Mouse (Mus musculus): ENCODE measurements around the gene Tnrc6c. TPM values are rescaled to one million over a fixed set of nuclear protein-coding genes. Genes with fewer than 3 reads are reported as not detected.
A peak's percentile ranks its signal among the peaks of the same experiment; 100 is the strongest.

The Tnrc6c gene
- polyA plus RNA-seq, 1 experiment from 2014 or later = 6.0 TPM

DNA sequence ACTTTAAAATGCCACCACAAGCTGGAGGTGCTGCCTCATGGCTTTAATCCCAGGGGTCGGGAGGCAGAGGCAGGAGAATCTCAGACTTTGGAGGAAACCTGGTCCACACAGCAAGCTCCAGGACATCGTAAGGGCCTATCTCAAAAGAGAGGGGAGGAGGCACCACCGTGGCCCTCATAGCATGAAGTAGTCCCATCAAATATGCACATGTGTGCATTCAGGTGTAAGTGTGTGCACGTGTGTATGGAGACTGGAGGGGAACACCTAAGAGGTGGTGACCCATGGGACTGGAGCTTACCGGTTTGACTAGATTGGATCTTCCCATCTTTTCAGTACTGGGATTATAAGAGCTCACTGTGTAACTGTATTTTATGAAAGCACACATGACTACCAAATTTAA is 74.2 kb downstream of the Tnrc6c start:
- Histone ChIP-seq H3K36me3 (ENCODE audit: control insufficient read depth, insufficient read depth, low read length) (no peaks in the 10 kb centered on the region), H3K27me3 (ENCODE audit: control insufficient read depth, insufficient read depth, low read length) (no peaks in the 10 kb centered on the region), H3K4me2 (replicated peaks; ENCODE audit: low read depth) (no peak overlapping the region), H3K4me1 (replicated peaks; ENCODE audit: control insufficient read depth, insufficient read depth) (0 out of 2 replicates have a peak, but pooled peaks cover 3% of the 10 kb centered on the region), H3K27ac (replicated peaks) (no peak overlapping the region), H3K9ac (ENCODE audit: low read length) (no peak overlapping the region), H3K4me3 (ENCODE audit: low read depth, low read length) (no peak overlapping the region), H3K9me3 (ENCODE audit: control insufficient read depth, low read length) (no peaks in the 10 kb centered on the region)
- WGBS = 86% methylated on average over 5 of the region's 5 CpGs
- ATAC-seq (ENCODE audit: low FRiP score, low TSS enrichment) (no peak), DNase-seq (ENCODE audit: low spot score) (no peak)
- TF ChIP-seq CTCF (IDR thresholded peaks at IDR 0.05; ENCODE audit: low read depth) (no peak), EP300 (optimal IDR thresholded peaks at IDR 0.05) (no peak)

DNA sequence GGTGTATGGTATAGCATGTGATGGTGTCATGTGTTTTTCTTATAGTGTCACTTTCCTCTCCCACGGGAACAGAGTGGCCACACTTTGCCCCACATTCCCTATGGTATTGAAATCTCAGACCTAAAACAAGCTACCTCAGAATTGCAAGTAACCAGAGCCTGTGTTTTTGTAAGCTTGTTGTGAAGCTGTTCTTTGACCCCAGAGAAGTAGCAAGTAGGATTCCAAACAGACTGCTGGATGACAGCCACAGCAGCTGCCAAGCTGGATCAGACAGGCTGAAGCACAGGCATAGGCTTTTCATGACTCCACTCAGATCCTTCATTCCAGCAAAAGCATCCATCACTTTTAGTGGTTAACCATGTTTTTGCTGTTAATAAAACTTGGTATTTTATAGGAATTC is 74.8 kb downstream of the Tnrc6c start:
- TF ChIP-seq EP300 (optimal IDR thresholded peaks at IDR 0.05) = no peak
- TF ChIP-seq CTCF (IDR thresholded peaks at IDR 0.05; ENCODE audit: low read depth) = no peak
- 30% methylated on average over 1 of the region's 1 CpGs for WGBS
- no peak overlapping the region for H3K4me2 ChIP-seq (replicated peaks; ENCODE audit: low read depth)
- DNase-seq (ENCODE audit: low spot score) (no peak), ATAC-seq (ENCODE audit: low FRiP score, low TSS enrichment) (no peak; the same call in 1 of the 2 replicates)
- H3K4me3 ChIP-seq (ENCODE audit: low read depth, low read length) = no peak overlapping the region
- no peaks in the 10 kb centered on the region for H3K9me3 ChIP-seq (ENCODE audit: control insufficient read depth, low read length)
- H3K4me1 ChIP-seq (replicated peaks; ENCODE audit: control insufficient read depth, insufficient read depth) = 0 out of 2 replicates have a peak, but pooled peaks cover 3% of the 10 kb centered on the region
- no peaks in the 10 kb centered on the region for H3K27me3 ChIP-seq (ENCODE audit: control insufficient read depth, insufficient read depth, low read length)
- no peak overlapping the region for H3K9ac ChIP-seq (ENCODE audit: low read length)
- no peaks in the 10 kb centered on the region for H3K36me3 ChIP-seq (ENCODE audit: control insufficient read depth, insufficient read depth, low read length)
- H3K27ac ChIP-seq (replicated peaks) = peak overlapping the region; percentile 13; the same call in 1 of the 2 replicates

DNA sequence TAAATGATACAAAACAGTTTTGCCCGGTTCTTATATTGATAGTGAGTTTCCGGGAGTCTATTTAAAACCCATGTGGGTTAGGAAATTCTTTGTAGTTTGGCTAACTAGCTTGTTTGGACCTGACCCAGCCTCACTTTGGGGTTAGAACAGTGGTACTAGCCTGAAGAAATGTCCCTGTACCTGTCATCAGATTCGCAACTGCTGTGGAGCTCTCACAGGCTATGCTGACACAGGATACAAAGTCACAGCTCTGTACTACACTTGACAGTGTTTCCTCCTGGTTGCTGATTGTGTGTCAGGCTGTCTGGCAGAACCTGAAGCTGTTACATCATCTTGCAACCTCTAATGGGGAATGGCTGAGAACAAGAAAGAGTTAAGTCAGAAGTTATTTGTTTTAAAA is 75.3 kb downstream of the Tnrc6c start:
- TF ChIP-seq CTCF (IDR thresholded peaks at IDR 0.05; ENCODE audit: low read depth) = no peak
- TF ChIP-seq EP300 (optimal IDR thresholded peaks at IDR 0.05) = no peak
- Histone ChIP-seq H3K27me3 (ENCODE audit: control insufficient read depth, insufficient read depth, low read length) (no peaks in the 10 kb centered on the region), H3K4me1 (replicated peaks; ENCODE audit: control insufficient read depth, insufficient read depth) (0 out of 2 replicates have a peak, but pooled peaks cover 3% of the 10 kb centered on the region), H3K4me2 (replicated peaks; ENCODE audit: low read depth) (no peak overlapping the region), H3K4me3 (ENCODE audit: low read depth, low read length) (no peak overlapping the region), H3K36me3 (ENCODE audit: control insufficient read depth, insufficient read depth, low read length) (no peaks in the 10 kb centered on the region), H3K9ac (ENCODE audit: low read length) (no peak overlapping the region), H3K27ac (replicated peaks) (no peak overlapping the region), H3K9me3 (ENCODE audit: control insufficient read depth, low read length) (no peaks in the 10 kb centered on the region)
- DNase-seq (ENCODE audit: low spot score) (no peak), ATAC-seq (ENCODE audit: low FRiP score, low TSS enrichment) (no peak)
- 74% methylated on average over 3 of the region's 3 CpGs for WGBS

DNA sequence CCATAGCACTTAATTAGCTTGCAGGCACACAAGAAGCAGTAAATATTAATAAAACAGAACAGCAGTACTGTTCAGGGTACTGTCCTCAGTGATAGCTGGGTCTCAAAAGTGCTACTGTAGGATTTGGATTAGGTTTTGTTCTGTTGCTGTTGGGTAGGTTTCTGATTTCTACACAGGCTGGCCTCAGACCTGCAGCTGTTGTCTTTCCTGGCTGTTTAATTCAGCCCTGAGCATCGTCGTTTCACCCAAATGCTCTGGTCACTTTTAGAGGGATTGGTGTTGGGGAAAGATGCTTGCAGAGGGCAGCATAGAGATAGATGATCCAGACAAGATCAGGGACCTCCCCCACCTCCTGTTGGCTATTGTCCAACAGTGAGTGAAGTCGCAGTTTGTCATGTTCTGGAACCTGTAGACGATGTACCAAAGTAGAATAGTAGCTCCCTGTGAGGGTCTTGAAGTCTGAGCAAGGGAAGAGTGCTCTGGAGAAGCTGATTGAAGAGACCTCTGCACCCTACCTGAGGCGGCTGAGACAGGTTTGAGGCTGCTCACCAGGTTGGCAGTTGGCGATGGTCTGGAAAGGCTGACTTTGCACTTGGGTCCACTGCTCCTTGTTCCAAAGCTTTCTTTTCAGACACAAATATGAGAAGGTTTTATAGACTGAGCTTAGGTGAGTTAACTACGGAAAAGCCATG is 75.9 kb downstream of the Tnrc6c start:
- peaks cover 3% of the 10 kb centered on the region; the same call in 1 of the 2 replicates for H3K36me3 ChIP-seq (ENCODE audit: control insufficient read depth, insufficient read depth, low read length)
- H3K4me2 ChIP-seq (replicated peaks; ENCODE audit: low read depth) = no peak overlapping the region
- no peaks in the 10 kb centered on the region for H3K9me3 ChIP-seq (ENCODE audit: control insufficient read depth, low read length)
- H3K9ac ChIP-seq (ENCODE audit: low read length) = no peak overlapping the region
- no peak overlapping the region for H3K27ac ChIP-seq (replicated peaks)
- WGBS = 75% methylated on average over 7 of the region's 7 CpGs
- no peak for ATAC-seq (ENCODE audit: low FRiP score, low TSS enrichment)
- no peak overlapping the region for H3K4me3 ChIP-seq (ENCODE audit: low read depth, low read length)
- H3K27me3 ChIP-seq (ENCODE audit: control insufficient read depth, insufficient read depth, low read length) = no peaks in the 10 kb centered on the region
- no peak for DNase-seq (ENCODE audit: low spot score)
- TF ChIP-seq EP300 (optimal IDR thresholded peaks at IDR 0.05) = no peak
- TF ChIP-seq CTCF (IDR thresholded peaks at IDR 0.05; ENCODE audit: low read depth) = no peak
- H3K4me1 ChIP-seq (replicated peaks; ENCODE audit: control insufficient read depth, insufficient read depth) = 0 out of 2 replicates have a peak, but pooled peaks cover 3% of the 10 kb centered on the region

DNA sequence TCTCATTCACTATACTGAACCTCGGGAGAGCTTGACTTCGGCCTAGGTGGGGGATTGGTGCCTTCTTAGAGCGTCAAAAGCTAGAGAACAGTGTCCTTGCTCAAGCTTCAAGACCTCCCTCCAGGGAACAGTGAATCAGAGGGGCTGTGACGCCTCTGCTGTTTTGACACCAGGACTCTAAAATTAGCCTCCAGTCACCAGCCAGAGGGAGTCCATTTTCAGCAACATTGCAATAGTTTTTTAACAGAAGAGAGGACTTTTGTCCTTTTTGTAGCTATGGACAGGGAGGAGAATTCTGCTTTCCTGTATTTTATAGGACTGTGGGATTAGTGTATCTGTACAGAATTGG is 76.4 kb downstream of the Tnrc6c start:
- no peak overlapping the region for H3K27ac ChIP-seq (replicated peaks)
- no peaks in the 10 kb centered on the region for H3K9me3 ChIP-seq (ENCODE audit: control insufficient read depth, low read length)
- no peak for DNase-seq (ENCODE audit: low spot score)
- H3K4me3 ChIP-seq (ENCODE audit: low read depth, low read length) = no peak overlapping the region
- no peaks in the 10 kb centered on the region for H3K27me3 ChIP-seq (ENCODE audit: control insufficient read depth, insufficient read depth, low read length)
- WGBS = 69% methylated on average over 4 of the region's 4 CpGs
- no peak overlapping the region for H3K4me2 ChIP-seq (replicated peaks; ENCODE audit: low read depth)
- H3K4me1 ChIP-seq (replicated peaks; ENCODE audit: control insufficient read depth, insufficient read depth) = 0 out of 2 replicates have a peak, but pooled peaks cover 3% of the 10 kb centered on the region
- peaks cover 4% of the 10 kb centered on the region; the same call in 1 of the 2 replicates for H3K36me3 ChIP-seq (ENCODE audit: control insufficient read depth, insufficient read depth, low read length)
- H3K9ac ChIP-seq (ENCODE audit: low read length) = no peak overlapping the region
- no peak for ATAC-seq (ENCODE audit: low FRiP score, low TSS enrichment)
- no peak for TF ChIP-seq CTCF (IDR thresholded peaks at IDR 0.05; ENCODE audit: low read depth)
- TF ChIP-seq EP300 (optimal IDR thresholded peaks at IDR 0.05) = no peak

DNA sequence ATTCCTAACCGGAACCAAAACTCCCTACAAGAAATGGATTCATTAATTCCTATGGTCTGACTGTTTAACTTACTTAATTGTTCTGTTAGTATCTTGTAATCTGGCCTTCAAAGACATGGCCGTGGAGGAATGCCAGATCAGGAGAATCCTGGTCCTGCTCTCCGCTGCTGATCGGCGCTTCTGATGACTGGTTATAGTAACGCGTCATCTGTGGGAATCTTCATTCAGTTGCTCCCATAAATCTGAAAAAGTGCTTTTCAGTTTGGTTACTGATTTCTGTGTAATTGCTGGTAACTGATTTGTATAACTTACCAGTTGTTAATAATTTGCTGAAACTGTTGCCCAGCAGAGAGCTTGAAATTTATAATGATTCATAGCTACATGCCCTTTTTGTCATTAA is 77.4 kb downstream of the Tnrc6c start:
- TF ChIP-seq CTCF (IDR thresholded peaks at IDR 0.05; ENCODE audit: low read depth) (no peak), EP300 (optimal IDR thresholded peaks at IDR 0.05) (no peak)
- H3K9me3 ChIP-seq (ENCODE audit: control insufficient read depth, low read length) = no peaks in the 10 kb centered on the region
- no peak overlapping the region for H3K4me3 ChIP-seq (ENCODE audit: low read depth, low read length)
- H3K27me3 ChIP-seq (ENCODE audit: control insufficient read depth, insufficient read depth, low read length) = no peaks in the 10 kb centered on the region
- peaks cover 4% of the 10 kb centered on the region; the same call in 1 of the 2 replicates for H3K36me3 ChIP-seq (ENCODE audit: control insufficient read depth, insufficient read depth, low read length)
- no peak overlapping the region for H3K9ac ChIP-seq (ENCODE audit: low read length)
- H3K27ac ChIP-seq (replicated peaks) = 0 out of 2 replicates have a peak overlapping the region, but pooled peaks have one; percentile 6
- no peak overlapping the region for H3K4me2 ChIP-seq (replicated peaks; ENCODE audit: low read depth)
- WGBS = 64% methylated on average over 7 of the region's 7 CpGs
- ATAC-seq (ENCODE audit: low FRiP score, low TSS enrichment) = no peak
- 0 out of 2 replicates have a peak, but pooled peaks cover 3% of the 10 kb centered on the region for H3K4me1 ChIP-seq (replicated peaks; ENCODE audit: control insufficient read depth, insufficient read depth)
- DNase-seq (ENCODE audit: low spot score) = no peak
